Mouse (Mus musculus): ENCODE results near the gene Gja3.
"Not testable (repeated sequence)": the region's sequence is repeated elsewhere in the genome, so short reads cannot be mapped to it uniquely, and the experiment has no call there.

Gja3 gene

DNA sequence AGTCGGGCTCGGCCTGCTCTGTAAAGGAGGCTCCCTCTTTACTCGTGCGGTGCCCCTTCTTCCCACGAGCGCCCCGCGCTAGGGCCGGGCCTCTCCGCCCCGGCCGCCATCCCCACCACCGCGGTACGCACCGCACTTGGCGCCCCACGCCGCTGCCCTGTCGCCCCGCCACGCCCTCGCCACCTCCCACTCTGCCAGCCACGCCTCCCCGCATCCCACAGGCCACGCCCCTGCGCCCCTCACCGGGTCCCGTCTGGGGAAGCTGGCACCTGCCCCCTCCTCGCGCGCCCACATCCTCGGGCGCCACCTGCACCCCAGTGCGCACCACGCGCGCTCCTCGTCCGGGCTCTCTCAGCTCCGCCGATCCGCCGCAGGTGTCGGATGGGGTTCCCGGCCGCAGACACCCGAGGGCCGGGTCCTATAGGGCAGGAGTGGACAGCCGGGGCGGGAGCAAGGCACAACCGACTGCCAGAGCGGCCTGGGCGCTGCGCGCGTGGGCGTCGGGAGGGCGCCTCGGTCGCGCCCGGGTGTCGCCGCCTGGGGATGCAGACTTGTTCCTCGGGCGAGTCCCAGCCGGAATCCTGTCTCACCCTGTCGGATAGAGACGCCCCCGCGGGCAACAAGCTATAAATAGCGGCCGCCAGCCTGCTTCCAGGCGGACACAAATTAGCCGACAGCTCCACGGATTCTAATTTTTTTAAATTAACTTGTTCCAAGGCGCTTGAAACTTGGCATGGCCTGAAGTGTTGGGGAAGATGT is at the start of gene Gja3:
Gene Gja3 (minus strand): TSS at position 538 of the 759 bp plus-strand sequence.
- peak; percentile 25 for DNase-seq

DNA sequence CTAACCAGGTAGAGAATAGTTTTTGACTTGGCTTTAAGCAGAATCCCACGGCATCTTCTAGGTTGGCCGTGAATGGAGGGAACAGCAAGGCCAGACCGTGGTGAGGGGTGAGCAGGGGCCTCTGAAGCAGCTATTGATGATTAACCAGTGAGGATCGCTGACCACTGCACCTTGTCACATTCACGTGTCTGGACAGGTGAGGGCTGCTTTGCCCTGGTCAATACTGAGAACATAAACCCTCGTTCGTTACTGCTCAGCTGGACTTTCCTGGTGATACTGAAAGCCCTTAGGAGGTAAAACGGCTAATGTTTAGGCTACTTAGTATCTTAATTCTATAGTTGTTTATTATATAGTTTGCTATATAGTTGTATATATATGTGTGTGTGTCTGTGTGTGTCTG is 49.2 kb upstream of the Gja3 start:
- DNase-seq, result no peak

DNA sequence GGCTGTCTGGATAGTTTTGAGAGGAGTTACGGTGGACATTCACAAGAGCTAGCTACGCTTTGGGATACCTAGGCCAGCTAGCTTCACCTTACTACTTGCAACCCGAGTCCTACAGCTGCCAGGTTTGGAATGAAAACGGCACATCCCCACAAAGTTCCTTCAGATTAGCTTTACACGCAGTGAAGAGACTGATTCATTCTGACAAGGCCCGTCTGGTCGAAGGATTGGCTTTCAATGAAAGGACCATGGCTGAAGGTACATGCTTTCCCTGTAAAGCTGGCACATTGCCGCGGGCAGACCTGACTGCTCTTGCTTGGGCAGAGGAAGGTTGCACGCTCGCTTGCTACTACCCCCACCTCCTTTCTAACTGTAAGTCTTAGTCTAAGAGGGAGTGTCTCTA is 47.8 kb upstream of the Gja3 start:
- no peak for DNase-seq

- no peak for DNase-seq
Measured at GRCm38 (mm10) chr14:57105111-57105510, 47.2 kb upstream of the Gja3 start.

DNA sequence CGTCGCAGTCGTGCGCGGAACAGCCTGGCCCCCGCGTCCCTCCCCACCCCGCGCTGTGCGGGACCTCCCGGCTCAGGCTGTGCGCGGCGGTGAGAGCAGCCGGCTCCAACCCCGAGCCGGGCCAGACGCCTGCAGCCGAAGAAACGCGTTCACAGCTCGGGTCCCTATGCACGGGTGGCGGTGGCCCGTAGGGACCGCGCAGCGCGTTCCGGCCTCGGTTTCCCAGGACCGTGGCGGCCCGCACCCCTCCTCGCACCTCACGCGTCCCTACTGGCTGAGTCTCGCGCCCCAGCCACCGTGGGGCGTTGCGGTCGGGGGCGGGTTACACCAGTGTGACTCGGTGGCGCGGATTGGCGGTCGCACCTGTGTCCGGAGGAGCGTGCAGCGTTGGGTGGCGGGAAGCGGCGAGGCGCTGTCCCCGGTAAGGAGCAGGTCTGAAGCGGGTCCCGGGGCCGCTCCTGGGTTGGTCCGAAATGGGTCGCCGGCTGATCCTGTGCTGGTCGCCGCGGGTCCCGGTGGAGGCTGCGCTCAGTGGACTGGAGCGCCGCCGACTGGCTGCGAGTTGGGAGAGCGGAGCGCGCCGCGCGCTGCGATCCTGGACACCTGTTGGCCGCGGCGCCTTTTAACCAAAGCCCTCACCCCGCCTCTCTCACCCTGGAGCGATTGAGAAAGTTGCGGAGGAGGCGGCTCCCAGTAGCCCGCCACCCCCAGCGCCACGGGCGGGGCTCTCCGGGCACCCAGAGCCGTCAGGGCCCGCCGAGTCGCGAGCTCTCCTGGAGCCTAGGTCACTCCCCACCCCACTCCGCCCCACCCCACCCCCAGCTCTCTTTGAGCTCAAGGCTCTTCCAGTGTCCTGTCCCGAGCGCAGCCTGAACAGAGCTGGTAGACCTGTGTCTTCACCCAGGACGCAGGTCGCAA is 46.5 kb upstream of the Gja3 start, which contains the start of gene Gjb2:
Gene Gjb2 (minus strand): TSS at position 597 of the 918 bp plus-strand sequence.
- peak; percentile 29 for DNase-seq

- DNase-seq, result no peak
Measured at GRCm38 (mm10) chr14:57103711-57104105, 45.8 kb upstream of the Gja3 start.

DNA sequence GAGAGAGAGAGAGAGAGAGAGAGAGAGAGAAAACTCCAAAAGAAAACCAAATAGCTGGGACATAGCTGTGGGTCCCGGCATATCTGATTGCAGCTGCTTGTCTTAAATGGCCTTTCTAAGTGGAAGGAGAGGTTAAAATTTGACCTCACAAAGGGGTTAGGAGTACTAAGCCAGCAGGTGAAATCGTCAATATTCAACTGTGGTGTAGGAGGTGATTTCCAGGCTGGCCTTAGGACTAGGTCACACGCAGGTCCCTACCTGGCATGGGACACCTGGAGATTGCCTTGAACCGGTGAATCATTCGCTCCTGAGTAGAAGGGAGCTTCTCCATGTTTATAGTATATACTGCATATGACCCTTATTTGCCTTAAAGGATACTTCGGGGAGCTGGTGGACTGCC is 45.2 kb upstream of the Gja3 start:
- no peak for DNase-seq

DNA sequence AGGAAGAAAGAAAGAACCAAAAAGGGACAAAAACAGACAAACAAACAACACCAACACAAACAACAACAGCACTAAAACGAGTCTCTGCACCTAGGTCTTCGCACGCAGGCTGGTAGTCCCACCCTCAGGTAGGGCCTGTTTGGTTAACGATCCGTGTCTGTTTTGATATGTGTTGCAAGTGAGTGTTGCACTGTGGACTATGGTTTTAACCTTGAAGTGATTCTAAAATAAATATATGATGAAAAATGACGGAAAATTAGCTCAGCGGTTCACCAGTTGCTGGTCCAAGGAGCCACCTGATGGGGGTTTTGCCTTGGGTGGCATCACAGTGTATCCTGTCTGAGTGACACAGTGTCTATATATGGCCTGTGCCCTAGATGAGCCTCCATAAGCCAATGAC is 43.7 kb upstream of the Gja3 start:
- DNase-seq, result no peak

DNA sequence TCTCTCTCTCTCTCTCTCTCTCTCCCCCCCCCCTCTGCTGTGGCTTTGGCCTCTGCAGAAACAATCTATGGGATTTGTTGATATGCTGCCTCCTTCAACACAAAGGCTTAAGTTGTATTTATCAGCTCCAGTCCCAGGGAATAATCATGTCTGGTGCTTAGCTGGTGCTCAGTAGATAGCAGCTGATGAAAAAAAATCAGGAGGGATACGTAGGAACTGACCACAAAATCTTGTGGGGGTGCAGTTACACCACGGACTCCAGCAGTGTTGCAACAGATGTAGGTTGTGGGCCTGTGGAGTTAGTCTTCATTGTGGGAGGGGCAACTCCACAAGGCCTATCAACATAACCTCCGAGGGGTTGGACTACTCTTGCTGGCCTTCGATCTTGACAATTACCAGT is 38.0 kb upstream of the Gja3 start:
- DNase-seq, result no peak

DNA sequence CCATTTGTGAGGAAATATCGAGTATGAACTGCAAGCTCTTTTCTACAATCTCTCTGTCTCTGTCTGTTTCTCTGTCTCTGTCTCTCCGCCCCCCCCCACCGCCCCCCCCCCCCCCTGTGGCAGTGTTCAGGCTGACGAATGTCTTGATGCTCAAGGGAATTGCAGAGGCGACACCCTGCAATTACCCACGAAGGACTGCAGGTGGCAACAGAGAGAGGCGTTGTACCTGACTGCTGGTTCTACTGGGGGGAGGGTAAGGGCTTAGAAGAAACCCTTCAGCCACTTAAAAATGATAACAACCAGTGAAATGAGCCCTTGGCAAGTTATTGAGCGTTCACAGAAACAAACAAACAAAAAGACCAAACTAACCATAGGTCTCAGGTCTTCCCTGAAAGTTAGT is 35.1 kb upstream of the Gja3 start:
- DNase-seq, result no peak

DNA sequence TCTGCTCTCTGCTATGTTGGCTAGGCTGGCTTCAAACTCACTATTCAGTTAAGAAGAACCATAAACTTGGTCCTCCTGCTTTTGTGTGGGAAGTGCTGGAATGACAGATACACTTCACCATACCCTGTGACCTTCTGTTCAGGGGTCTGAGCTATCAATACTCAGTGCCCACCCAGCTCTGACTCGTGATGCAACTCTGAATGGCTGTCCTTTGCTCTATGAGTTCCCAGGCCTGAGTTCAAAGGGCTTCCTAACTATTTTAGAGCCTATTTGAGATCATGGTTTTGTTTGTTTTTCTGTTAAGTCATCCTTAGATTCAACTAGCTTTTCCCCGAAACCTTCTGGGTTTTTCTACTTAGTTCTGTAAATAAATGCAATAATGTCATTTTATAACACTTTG is 32.1 kb upstream of the Gja3 start:
- DNase-seq, result no peak

DNA sequence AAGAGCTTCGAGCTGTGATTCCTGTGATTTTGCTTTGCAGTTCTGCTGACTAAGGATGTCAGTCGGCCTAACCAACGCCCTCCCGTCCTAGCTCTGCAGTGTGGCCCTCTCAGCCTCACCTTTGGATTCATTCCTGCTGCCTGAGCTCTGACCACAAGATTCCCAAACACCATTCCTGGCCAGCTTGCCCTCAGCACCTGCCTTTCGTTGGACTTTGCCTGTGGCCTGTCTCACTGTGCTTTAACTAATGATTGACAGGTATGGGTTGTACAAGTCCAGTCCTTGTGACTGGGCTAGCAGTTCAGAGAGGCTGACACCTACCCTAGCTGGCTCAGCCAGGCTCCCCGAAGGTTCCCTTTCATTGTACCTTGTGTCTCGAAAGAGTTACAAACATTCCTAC is 31.2 kb upstream of the Gja3 start:
- DNase-seq, result no peak

- DNase-seq, result no peak
Measured at GRCm38 (mm10) chr14:57084180-57084668, 26.3 kb upstream of the Gja3 start.

DNA sequence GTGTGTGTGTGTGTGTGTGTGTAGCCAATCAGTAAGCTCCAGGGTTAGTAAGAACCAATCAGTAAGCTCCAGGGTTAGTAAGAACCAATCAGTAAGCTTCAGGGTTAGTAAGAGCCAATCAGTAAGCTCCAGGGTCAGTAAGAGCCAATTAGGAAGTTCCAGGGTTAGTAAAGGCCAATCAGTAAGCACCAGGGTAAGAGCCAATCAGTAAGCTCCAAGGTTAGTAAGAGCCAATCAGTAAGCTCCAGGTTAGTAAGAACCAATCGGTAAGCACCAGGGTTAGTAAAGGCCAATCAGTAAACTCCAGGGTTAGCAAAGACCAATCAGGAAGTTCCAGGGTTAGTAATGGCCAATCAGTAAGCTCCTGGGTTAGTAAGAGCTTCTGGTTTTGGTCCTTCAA is 25.0 kb upstream of the Gja3 start:
- DNase-seq, result no peak

GRCm38 (mm10) chr14:57075537-57075936 is 17.6 kb upstream of the Gja3 start:
- DNase-seq, result no peak

DNA sequence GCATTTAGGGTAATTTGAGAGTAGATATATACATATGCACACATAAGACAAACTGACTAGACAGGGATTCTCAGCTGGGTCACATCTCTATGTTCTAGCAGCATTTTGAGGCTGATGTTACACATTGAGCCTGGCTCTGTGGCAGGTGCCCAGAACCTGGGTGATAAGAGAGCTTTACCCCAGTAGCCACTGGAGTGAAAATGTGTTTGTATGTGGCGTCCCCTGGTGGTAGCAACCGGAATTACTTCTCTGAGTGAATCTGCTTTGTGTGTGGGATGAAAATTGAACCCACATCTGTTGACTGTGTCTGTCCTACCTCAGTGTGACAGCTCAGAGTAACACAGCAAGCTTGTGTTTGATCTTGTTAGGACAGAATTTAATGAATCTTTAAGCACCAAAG is 12.0 kb upstream of the Gja3 start:
- not testable (repeated sequence) for DNase-seq

DNA sequence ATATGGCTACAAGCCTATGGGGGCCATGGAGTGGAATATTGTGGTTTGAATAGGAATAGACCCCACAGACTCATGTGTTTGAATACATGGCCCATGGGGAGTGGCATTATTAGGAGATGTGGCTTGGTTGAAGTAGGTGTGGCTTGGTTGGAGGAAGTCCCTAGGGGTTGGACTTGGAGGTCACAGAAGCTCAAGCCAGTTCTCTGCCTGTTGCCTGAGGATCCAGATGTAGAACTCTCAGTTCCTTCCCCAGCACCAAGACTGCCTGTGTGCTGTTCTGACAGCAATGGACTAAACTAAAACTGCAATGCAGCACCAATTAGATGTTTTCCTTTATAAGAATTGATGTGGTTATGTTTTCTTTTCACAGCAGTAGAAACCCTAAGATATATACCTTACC is 8.2 kb upstream of the Gja3 start:
- DNase-seq, result no peak

- DNase-seq, result peak; percentile 68
Measured at GRCm38 (mm10) chr14:57060052-57060451, 2.2 kb upstream of the Gja3 start.

DNA sequence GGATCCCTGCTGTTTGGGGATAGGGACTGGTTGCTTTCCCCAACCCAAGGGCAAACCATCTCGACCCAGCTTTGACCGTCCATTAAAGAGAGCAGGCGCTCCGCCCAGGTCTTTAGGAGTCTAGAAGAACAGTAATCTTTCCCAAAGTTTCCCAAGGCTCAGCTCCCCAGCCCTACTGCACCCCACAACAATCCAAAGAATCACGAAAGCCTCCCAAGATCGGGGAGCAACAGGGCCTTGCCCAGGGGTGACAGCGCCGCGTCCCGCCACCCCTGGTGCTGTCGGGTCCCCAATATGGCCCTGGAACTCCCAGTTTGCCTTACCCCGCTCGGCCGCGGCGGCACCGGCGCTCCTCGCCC is 717 bp downstream of the Gja3 start:
- no peak for DNase-seq

- DNase-seq, result no peak
Measured at GRCm38 (mm10) chr14:57052713-57053112, 5.2 kb downstream of the Gja3 start.

DNA sequence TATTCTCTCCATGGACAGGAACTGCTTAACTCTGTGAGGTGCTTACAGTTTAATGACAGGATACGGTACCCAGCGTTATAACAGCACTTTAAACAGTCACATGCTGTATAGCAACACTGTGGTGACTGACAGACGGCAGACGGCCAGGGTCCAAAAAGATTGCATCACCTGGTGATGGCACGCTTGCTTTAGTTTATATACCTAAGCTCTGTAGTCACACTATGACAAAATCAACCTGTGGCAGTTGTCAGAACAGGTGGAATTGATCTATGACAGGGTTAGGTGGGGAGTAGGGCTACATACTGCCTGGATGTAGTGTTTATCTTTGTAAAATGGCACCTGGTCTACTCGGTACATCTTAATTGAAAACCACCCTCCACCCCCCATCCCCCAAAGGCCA is 14.0 kb downstream of the Gja3 start:
- DNase-seq, result no peak

GRCm38 (mm10) chr14:57041439-57041838 is 16.5 kb downstream of the Gja3 start:
- no peak for DNase-seq

- no peak for DNase-seq
Measured at GRCm38 (mm10) chr14:57034926-57035498, 22.9 kb downstream of the Gja3 start.

- no peak for DNase-seq
Measured at GRCm38 (mm10) chr14:57034135-57034534, 23.8 kb downstream of the Gja3 start.
